Mouse (Mus musculus) brain, embryonic 14.5 days (tissue): Measurements from ENCODE around the gene Eva1a.

Experiments used
- CTCF ChIP-seq: fragments of 200-500 bp; IDR thresholded peaks from 2 replicates; pipeline ENCODE4 v1.5.1; 2012; ENCODE audit warnings: inconsistent platforms, mild to moderate bottlenecking, moderate library complexity, borderline replicate concordance; ENCODE audit not compliant: insufficient read depth, insufficient read length; ENCODE audit errors: extremely low read depth
- POLR2A ChIP-seq: fragments of 200-500 bp; IDR thresholded peaks from 2 replicates; pipeline ENCODE4 v1.6.1; 2012; ENCODE audit warnings: mild to moderate bottlenecking, inconsistent platforms, borderline replicate concordance; ENCODE audit not compliant: poor library complexity, insufficient read depth, insufficient read length, severe bottlenecking; ENCODE audit errors: extremely low read depth

DNA sequence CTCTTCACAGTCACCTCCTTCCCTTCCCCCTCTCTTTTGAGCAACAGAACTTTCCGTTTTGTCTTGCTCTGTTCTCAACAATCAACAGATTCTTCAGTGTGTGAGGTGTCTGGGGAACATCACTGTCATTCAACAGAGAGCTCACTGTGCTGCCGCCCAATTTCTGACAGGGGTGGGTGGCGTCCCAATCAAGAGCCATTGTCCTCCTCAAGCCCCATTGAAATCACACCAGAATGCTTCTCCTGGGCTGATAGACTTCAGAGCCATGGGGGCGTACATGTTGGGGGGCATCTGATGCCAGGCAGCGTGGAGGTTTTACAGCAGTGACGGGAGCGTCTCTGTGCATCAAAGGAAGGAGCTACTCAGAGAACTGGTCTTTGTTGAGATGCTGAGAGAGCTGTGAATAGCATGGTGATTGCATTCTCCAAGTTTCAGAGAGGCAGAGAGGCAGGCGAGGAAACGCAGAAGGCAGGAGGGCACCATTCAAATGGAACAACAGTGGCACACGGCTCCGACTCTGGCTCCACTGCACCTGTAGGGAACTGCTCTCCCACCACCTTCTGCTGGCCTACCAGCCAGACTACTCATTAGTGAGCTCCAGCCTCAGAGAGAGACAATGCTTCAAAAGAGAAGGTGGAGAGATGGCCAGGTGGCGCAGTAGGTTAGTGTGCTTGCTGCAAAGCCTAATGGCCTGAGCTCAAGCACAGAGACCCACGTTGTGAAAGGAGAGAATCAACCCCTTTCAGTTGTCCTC, 95.3 kb downstream of the Eva1a start:
- TF ChIP-seq CTCF = no peak
- no peak for TF ChIP-seq POLR2A
